Mouse (Mus musculus): Measurements from ENCODE around the gene Ifit2.
A peak's percentile ranks its signal among the peaks of the same experiment; 100 is the strongest.
"Not testable (repeated sequence)": the region's sequence is repeated elsewhere in the genome, so short reads cannot be mapped to it uniquely, and the experiment has no call there.

The Ifit2 gene

DNA sequence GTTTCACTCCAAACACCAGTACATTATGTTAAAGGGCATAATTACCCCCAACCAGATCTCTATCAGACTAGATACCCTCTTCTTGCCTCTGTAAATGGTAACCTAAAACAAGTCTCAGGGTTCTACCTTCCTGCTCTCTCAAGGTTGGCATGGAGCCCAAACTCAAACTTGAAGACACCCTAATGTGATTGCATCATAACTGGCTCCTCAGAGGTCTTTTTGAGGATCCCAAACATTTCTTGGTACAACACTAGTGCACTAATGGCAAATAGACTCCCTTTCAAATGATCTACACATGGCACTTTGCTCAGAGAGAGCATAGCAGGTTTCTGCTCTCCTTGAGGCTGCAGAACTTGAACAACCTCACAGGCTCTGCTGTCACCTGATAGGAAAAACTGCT, 46.3 kb downstream of the Ifit2 start:
- no peak for DNase-seq (ENCODE audit: low spot score in 2 of 2)

DNA sequence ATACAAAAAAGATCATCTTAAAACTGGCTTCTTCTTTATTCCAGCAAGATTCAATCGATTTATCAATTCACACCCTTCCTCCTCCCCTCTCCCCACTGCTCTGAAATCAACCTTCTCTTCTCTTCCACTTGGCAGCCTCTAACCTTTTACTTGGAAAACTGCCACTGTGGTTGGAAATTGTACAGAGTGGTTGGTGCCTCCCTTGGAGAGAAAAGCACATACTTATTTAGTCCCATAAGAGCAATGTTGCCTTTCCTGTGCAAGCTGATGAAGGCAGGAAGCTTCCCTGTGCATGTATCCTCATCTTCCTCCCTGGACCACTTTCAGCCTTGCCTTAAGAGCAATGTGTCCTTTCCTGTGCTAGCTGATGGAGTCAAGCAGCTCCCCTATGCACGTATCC, 47.8 kb downstream of the Ifit2 start:
- DNase-seq (ENCODE audit: low spot score in 2 of 2) = no peak

- not testable (repeated sequence) for DNase-seq (ENCODE audit: low spot score in 2 of 2)
Observed at GRCm38 (mm10) chr19:34599250-34599649, 48.8 kb downstream of the Ifit2 start.

GRCm38 (mm10) chr19:34601888-34602287, 51.4 kb downstream of the Ifit2 start, which contains the start of gene Ifit1bl1:
TSS of gene Ifit1bl1 (minus strand) at chr19:34601956.
- DNase-seq (ENCODE audit: low spot score in 2 of 2) = peak; percentile 31

- no peak for DNase-seq (ENCODE audit: low spot score in 2 of 2)
Observed at GRCm38 (mm10) chr19:34605472-34605871, 55.0 kb downstream of the Ifit2 start.

- peak; percentile 33 to 61 for DNase-seq (ENCODE audit: low spot score in 2 of 2)
Observed at GRCm38 (mm10) chr19:34607237-34608051, 57.0 kb downstream of the Ifit2 start, which contains the start of gene Ifit3b. TSS of gene Ifit3b (plus strand) at chr19:34607970.

DNA sequence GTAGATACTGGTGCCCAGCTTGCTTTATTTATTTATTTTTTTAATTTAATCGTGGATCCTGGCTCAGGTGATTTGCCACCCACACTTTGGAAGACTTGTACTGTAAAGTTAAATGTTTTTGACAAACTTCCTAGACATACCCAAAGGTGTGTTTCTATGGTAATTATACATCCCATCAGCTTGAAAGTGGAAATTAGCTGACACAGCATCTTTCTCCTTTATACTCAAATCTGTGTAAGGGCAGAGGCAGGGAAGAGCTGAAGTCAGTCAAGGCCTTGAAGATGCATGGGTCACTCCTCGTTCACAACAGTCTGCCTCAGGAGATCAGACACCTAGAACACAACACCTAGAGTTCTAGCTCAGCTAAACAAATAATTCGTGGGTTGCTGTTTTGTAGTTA, 59.6 kb downstream of the Ifit2 start:
- DNase-seq (ENCODE audit: low spot score in 2 of 2) = not testable (repeated sequence)

- DNase-seq (ENCODE audit: low spot score in 2 of 2) = not testable (repeated sequence)
Observed at GRCm38 (mm10) chr19:34612243-34613001, 61.9 kb downstream of the Ifit2 start.

- DNase-seq (ENCODE audit: low spot score in 2 of 2) = no peak
Observed at GRCm38 (mm10) chr19:34620871-34621270, 70.4 kb downstream of the Ifit2 start.

DNA sequence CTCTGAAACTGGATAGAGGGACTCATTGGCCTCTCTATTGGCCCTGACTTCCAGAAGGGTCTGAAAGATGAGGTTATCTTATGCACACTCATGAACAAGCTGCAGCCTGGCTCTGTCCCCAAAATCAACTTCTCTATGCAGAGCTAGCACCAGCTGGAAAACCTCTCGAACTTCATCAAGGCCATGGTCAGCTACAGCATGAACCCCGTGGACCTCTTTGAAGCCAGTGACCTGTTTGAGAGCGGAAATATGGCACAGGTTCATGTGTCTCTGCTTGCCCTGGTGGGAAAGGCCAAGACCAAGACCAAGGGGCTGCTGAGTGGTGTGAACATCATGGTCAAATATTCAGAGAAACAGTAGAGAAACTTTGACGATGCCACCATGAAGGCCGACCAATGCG, 73.3 kb downstream of the Ifit2 start:
- DNase-seq (ENCODE audit: low spot score in 2 of 2) = no peak

DNA sequence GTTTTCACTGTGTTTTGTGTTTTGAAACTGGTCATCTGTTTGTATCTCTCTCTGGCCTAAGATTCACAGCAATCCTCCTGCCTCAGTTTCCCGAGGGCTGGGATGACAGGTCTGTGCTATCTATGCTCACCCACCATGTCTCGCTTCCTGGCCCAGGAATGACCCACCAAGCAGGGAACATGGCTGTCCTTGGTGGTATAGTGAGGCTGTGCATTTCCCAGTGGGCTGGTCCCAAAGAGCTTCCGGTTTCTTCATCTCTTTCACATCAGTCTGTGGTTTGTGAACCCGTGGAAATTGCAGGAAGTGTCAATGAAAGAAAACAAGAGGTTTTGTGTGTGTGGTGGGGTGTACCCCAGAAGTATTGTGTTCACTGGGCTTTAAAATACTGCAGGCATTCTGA, 74.2 kb downstream of the Ifit2 start:
- DNase-seq (ENCODE audit: low spot score in 2 of 2) = no peak

All from natural killer cell, adult 2 months (primary cell).